Mouse (Mus musculus) ES-Bruce4 (cell line): ENCODE results near the gene Fbxl18.

ENCODE experiments used
- CTCF ChIP-seq: IDR thresholded peaks from one replicate; pipeline ENCODE4 v1.8.1; 2011; ENCODE audit warnings: low read depth, low read length
- EP300 ChIP-seq: IDR thresholded peaks from 2 replicates; pipeline ENCODE4 v1.6.1; 2011; ENCODE audit warnings: low read depth, low read length; ENCODE audit not compliant: insufficient read depth
- POLR2A ChIP-seq: IDR thresholded peaks from one replicate; pipeline ENCODE4 v1.8.1; 2011; ENCODE audit warnings: low read length; ENCODE audit not compliant: insufficient read depth

DNA sequence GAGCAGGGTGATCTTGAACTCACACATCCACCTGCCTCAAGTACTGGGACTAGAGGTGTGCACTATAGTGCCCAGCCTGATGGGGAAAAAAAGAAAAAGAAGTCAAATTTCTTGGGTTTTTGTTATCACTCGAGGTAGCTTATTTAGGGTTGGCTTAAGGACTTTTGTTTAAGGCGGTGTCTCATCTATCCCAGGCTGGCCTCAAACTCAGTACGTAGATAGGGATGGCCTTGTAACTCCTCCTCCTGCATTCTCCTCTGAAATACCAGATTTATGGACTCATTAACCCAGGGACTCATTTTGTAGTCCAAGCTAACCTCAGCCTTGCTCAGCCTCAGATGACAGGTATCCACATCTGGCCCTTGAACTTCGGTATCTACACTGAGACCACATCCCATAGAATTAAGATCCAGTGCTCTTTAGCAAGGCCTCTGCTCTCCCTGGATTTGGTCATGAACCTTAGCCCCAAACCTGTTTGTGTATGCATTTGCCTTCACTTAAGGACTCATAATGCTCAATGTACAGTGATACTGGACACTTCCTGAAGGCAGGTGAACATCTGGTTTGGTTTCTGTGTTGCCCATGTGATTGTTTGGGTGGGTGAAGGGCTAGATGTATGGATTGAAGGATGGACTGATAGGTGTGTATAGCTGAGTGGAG, 6.8 kb upstream of the Fbxl18 start:
- no peak for TF ChIP-seq CTCF
- TF ChIP-seq POLR2A = no peak
- no peak for TF ChIP-seq EP300
